Mouse (Mus musculus): ENCODE data around the gene Mcat. TPM values are rescaled to one million over a fixed set of nuclear protein-coding genes. Genes with fewer than 3 reads are reported as not detected.

The Mcat gene
- polyA plus RNA-seq, 1 experiment from 2014 or later, result 21.0 TPM

GRCm38 (mm10) chr15:83575543-83575942 lies 12.0 kb upstream of the Mcat start:
- Histone ChIP-seq H3K4me1 (replicated peaks) (peaks cover under 1% of the 10 kb centered on the region; the same call in 1 of the 2 replicates), H3K4me2 (no peak overlapping the region), H3K27ac (no peak overlapping the region), H3K27me3 (no peaks in the 10 kb centered on the region), H3K9ac (no peak overlapping the region), H3K4me3 (replicated peaks) (no peak overlapping the region), H3K36me3 (peaks cover 93% of the 10 kb centered on the region), H3K9me3 (replicated peaks) (no peaks in the 10 kb centered on the region)
- DNase-seq, result no peak
- ATAC-seq (ENCODE audit: low read depth), result no peak
- WGBS (ENCODE audit: insufficient replicate concordance), result 89% methylated on average over 8 of the region's 8 CpGs

GRCm38 (mm10) chr15:83574731-83575351 lies 11.3 kb upstream of the Mcat start:
- ATAC-seq (ENCODE audit: low read depth), result no peak

GRCm38 (mm10) chr15:83573606-83574005 lies 10.0 kb upstream of the Mcat start:
- no peaks in the 10 kb centered on the region for H3K9me3 ChIP-seq (replicated peaks)
- peaks cover 73% of the 10 kb centered on the region for H3K36me3 ChIP-seq
- DNase-seq (no peak), ATAC-seq (ENCODE audit: low read depth) (no peak)
- no peak overlapping the region for H3K4me2 ChIP-seq
- H3K4me3 ChIP-seq (replicated peaks), result no peak overlapping the region
- WGBS (ENCODE audit: insufficient replicate concordance), result 93% methylated on average over 12 of the region's 12 CpGs
- no peaks in the 10 kb centered on the region for H3K27me3 ChIP-seq
- peaks cover 17% of the 10 kb centered on the region for H3K4me1 ChIP-seq (replicated peaks)
- peak overlapping the region; percentile 18; the same call in 1 of the 2 replicates for H3K27ac ChIP-seq
- H3K9ac ChIP-seq, result no peak overlapping the region

More at GRCm38 (mm10) chr15:83574731-83575351, 11.3 kb upstream of the Mcat start:
- Histone ChIP-seq H3K4me3 (replicated peaks) (no peak overlapping the region), H3K4me1 (replicated peaks) (peaks cover 6% of the 10 kb centered on the region), H3K9ac (no peak overlapping the region), H3K27me3 (no peaks in the 10 kb centered on the region), H3K27ac (peak overlapping the region; percentile 39; the same call in 1 of the 2 replicates), H3K9me3 (replicated peaks) (no peaks in the 10 kb centered on the region), H3K4me2 (no peak overlapping the region), H3K36me3 (peaks cover 86% of the 10 kb centered on the region)
- WGBS (ENCODE audit: insufficient replicate concordance), result 75% methylated on average over 6 of the region's 6 CpGs
- DNase-seq, result no peak

GRCm38 (mm10) chr15:83572132-83572531 lies 8.5 kb upstream of the Mcat start:
- H3K27ac ChIP-seq, result no peak overlapping the region
- H3K9ac ChIP-seq, result no peak overlapping the region
- 72% methylated on average over 4 of the region's 4 CpGs for WGBS (ENCODE audit: insufficient replicate concordance)
- no peaks in the 10 kb centered on the region for H3K9me3 ChIP-seq (replicated peaks)
- no peaks in the 10 kb centered on the region for H3K27me3 ChIP-seq
- DNase-seq, result no peak
- peaks cover 32% of the 10 kb centered on the region for H3K4me1 ChIP-seq (replicated peaks)
- no peak overlapping the region for H3K4me2 ChIP-seq
- ATAC-seq (ENCODE audit: low read depth), result no peak
- H3K36me3 ChIP-seq, result peaks cover 59% of the 10 kb centered on the region
- H3K4me3 ChIP-seq (replicated peaks), result no peak overlapping the region

- H3K36me3 ChIP-seq, result peaks cover 54% of the 10 kb centered on the region
- peaks cover 36% of the 10 kb centered on the region for H3K4me1 ChIP-seq (replicated peaks)
- H3K4me2 ChIP-seq, result no peak overlapping the region
- WGBS (ENCODE audit: insufficient replicate concordance), result 77% methylated on average over 5 of the region's 5 CpGs
- no peaks in the 10 kb centered on the region for H3K27me3 ChIP-seq
- H3K9ac ChIP-seq, result no peak overlapping the region
- DNase-seq (no peak), ATAC-seq (ENCODE audit: low read depth) (no peak)
- no peak overlapping the region; the same call in 1 of the 2 replicates for H3K27ac ChIP-seq
- H3K9me3 ChIP-seq (replicated peaks), result no peaks in the 10 kb centered on the region
- H3K4me3 ChIP-seq (replicated peaks), result no peak overlapping the region
Measured at GRCm38 (mm10) chr15:83571636-83572035, 8.0 kb upstream of the Mcat start.

GRCm38 (mm10) chr15:83570641-83571040 lies 7.1 kb upstream of the Mcat start:
- 57% methylated on average over 2 of the region's 2 CpGs for WGBS (ENCODE audit: insufficient replicate concordance)
- DNase-seq (no peak), ATAC-seq (ENCODE audit: low read depth) (no peak)
- H3K4me1 ChIP-seq (replicated peaks), result peaks cover 45% of the 10 kb centered on the region
- H3K27me3 ChIP-seq, result no peaks in the 10 kb centered on the region
- no peak overlapping the region for H3K4me3 ChIP-seq (replicated peaks)
- peaks cover 44% of the 10 kb centered on the region for H3K36me3 ChIP-seq
- no peak overlapping the region; the same call in 1 of the 2 replicates for H3K27ac ChIP-seq
- H3K9ac ChIP-seq, result no peak overlapping the region
- H3K9me3 ChIP-seq (replicated peaks), result no peaks in the 10 kb centered on the region
- no peak overlapping the region for H3K4me2 ChIP-seq

GRCm38 (mm10) chr15:83569682-83570081 lies 6.1 kb upstream of the Mcat start:
- no peak for DNase-seq
- Histone ChIP-seq H3K27me3 (no peaks in the 10 kb centered on the region), H3K4me1 (replicated peaks) (peaks cover 55% of the 10 kb centered on the region), H3K4me2 (no peak overlapping the region), H3K4me3 (replicated peaks) (no peak overlapping the region), H3K36me3 (peaks cover 34% of the 10 kb centered on the region), H3K9me3 (replicated peaks) (no peaks in the 10 kb centered on the region), H3K27ac (no peak overlapping the region; the same call in 1 of the 2 replicates), H3K9ac (no peak overlapping the region)
- WGBS (ENCODE audit: insufficient replicate concordance), result 52% methylated on average over 11 of the region's 11 CpGs
- no peak for ATAC-seq (ENCODE audit: low read depth)

- 92% methylated on average over 5 of the region's 5 CpGs for WGBS (ENCODE audit: insufficient replicate concordance)
- peaks cover 23% of the 10 kb centered on the region for H3K36me3 ChIP-seq
- H3K4me1 ChIP-seq (replicated peaks), result peaks cover 63% of the 10 kb centered on the region
- peak overlapping the region; percentile 2; the same call in 1 of the 2 replicates for H3K27ac ChIP-seq
- H3K4me3 ChIP-seq (replicated peaks), result no peak overlapping the region
- no peak for DNase-seq
- ATAC-seq (ENCODE audit: low read depth), result no peak
- no peak overlapping the region; the same call in 1 of the 2 replicates for H3K9ac ChIP-seq
- no peak overlapping the region for H3K4me2 ChIP-seq
- no peaks in the 10 kb centered on the region for H3K27me3 ChIP-seq
- H3K9me3 ChIP-seq (replicated peaks), result no peaks in the 10 kb centered on the region
Measured at GRCm38 (mm10) chr15:83568544-83568943, 5.0 kb upstream of the Mcat start.

GRCm38 (mm10) chr15:83567728-83568127 lies 4.1 kb upstream of the Mcat start:
- Histone ChIP-seq H3K27me3 (no peaks in the 10 kb centered on the region), H3K9ac (no peak overlapping the region), H3K9me3 (replicated peaks) (no peaks in the 10 kb centered on the region), H3K27ac (peak overlapping the region; percentile 67), H3K36me3 (peaks cover 19% of the 10 kb centered on the region), H3K4me2 (no peak overlapping the region), H3K4me1 (replicated peaks) (peaks cover 71% of the 10 kb centered on the region), H3K4me3 (replicated peaks) (no peak overlapping the region)
- DNase-seq (no peak), ATAC-seq (ENCODE audit: low read depth) (no peak)
- WGBS (ENCODE audit: insufficient replicate concordance), result 76% methylated on average over 3 of the region's 3 CpGs

- DNase-seq, result no peak
- ATAC-seq (ENCODE audit: low read depth), result no peak
- WGBS (ENCODE audit: insufficient replicate concordance), result 82% methylated on average over 5 of the region's 5 CpGs
- H3K4me3 ChIP-seq (replicated peaks), result peak overlapping the region; percentile 77
- H3K9me3 ChIP-seq (replicated peaks), result no peaks in the 10 kb centered on the region
- H3K4me1 ChIP-seq (replicated peaks), result peaks cover 88% of the 10 kb centered on the region
- H3K9ac ChIP-seq, result peak overlapping the region; percentile 88
- H3K27me3 ChIP-seq, result no peaks in the 10 kb centered on the region
- H3K27ac ChIP-seq, result peak overlapping the region; percentile 96
- H3K36me3 ChIP-seq, result peaks cover 2% of the 10 kb centered on the region; the same call in 1 of the 2 replicates
- H3K4me2 ChIP-seq, result peak overlapping the region; percentile 86
Measured at GRCm38 (mm10) chr15:83566006-83566405, 2.4 kb upstream of the Mcat start.

- H3K4me1 ChIP-seq (replicated peaks), result peaks cover 89% of the 10 kb centered on the region
- peak overlapping the region; percentile 96 for H3K27ac ChIP-seq
- H3K27me3 ChIP-seq, result no peaks in the 10 kb centered on the region
- H3K9ac ChIP-seq, result peak overlapping the region; percentile 88
- peak overlapping the region; percentile 86 for H3K4me2 ChIP-seq
- peak; percentile 79 for DNase-seq
- peak; percentile 92 for ATAC-seq (ENCODE audit: low read depth)
- 37% methylated on average over 3 of the region's 3 CpGs for WGBS (ENCODE audit: insufficient replicate concordance)
- no peaks in the 10 kb centered on the region for H3K36me3 ChIP-seq
- H3K4me3 ChIP-seq (replicated peaks), result peak overlapping the region; percentile 77
- no peaks in the 10 kb centered on the region for H3K9me3 ChIP-seq (replicated peaks)
Measured at GRCm38 (mm10) chr15:83565434-83565833, 1.8 kb upstream of the Mcat start.
